Mouse (Mus musculus) right cerebral cortex, postnatal 10 days (tissue): ENCODE data around the gene Erp29.
A peak's percentile ranks its signal among the peaks of the same experiment; 100 is the strongest.

Experiments used
- DNase-seq, 2 experiments: peaks; one replicate each; pipeline ENCODE4 v3.0.0; 2021; ENCODE audit warnings: low spot score in 2 of 2

Erp29 gene

DNA sequence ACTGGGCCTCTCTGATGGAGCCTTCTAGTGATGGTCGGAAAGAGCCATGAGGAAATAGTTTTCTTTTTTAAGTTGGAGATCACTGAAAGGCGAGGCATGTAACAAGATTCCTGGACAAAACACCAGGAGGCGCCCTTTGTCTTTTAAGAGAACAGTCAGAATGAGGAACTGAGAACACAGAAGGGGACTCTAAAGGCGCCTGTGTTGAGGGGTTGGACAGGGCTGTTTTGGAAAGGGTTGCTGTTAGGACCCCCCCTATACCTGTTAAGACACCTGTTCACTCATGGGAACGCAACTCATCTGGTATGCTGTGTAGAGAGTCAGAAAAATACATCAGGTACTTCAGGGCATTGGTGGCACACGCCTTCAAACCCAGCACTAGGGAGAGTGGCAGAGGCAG, 2.3 kb downstream of the Erp29 start:
- DNase-seq = peak; percentile 48 to 59

DNA sequence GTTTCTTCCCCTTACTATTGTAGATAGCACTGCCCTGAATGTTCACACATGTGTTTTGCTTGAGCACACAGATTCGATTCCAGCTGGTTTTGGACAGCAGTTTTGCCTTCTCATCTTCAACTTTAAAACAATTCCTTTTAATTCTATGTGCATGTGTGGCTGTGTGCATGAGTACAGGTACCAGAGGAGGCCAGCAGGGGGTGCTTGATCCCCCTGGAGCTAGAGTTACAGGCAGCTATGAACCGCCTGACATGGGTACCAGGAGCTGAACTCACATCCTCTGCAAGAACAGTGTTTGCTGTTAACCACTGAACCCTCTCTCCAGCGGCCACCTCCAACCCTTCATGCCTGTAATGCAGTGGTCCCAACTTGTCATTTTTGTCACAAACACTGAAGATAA, 3.9 kb downstream of the Erp29 start:
- no peak for DNase-seq

DNA sequence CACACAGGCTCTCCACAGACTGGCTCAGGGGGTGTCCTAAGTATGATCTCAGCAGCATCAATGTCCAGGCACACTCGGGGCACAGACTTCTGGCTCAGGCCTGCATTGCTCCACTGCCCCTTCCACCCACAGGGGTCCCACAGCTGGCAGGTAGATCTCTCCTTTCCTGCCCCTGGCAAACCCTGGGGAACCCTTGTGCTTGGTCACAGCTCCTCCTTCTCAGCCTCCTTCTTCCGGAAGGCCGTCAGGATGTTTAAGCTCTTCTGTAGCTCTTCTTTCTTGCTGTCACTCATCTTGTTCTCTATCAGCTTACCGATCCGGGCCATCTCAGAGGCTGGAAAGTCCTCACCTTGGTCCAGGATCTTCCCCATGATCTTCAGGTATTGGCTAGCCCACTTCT, 7.4 kb downstream of the Erp29 start:
- no peak for DNase-seq

- DNase-seq = peak; percentile 74
These were observed 8.8 kb downstream of the Erp29 start for GRCm38 (mm10) chr5:121443548-121443947.

DNA sequence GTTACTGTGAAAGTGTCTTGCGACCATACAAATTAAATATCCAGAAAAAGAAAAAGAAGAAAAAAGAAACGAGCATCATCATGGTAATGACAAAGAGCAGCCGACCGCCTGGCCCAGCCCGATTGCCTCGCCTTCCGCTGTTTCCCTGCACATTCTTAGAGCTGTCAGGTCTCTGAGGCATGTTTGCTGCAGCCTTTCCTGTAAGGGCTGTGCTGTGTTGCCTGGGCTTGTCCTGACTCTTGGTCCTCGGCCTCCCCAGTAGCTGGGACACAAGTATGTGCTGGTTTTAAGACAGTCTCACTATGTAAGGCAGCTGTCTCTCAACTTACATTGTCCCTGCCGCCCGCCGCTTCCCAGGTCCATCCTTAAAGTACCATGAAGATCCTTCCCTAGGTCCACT, 13.6 kb downstream of the Erp29 start:
- DNase-seq = no peak

DNA sequence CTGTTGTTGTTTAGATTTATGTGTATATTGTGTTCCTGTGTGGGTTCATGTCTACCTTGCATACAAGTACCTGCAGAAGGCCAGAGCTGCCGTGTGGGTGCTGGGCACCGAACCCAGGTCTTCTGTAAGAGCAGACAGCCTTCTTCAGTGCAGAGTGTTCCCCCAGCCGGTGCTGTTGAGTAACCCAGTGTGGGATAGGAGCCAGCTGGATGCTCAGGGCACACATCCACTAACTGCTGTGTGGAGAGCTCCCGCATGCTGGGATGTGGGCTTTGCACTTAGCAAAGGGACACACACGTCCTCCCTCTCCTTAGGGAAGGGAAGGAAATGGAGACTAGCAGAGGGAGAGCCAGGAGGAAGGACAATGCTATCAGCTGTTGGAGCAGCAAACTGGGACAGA, 14.2 kb downstream of the Erp29 start:
- no peak for DNase-seq

- no peak for DNase-seq
These were observed 23.4 kb downstream of the Erp29 start for GRCm38 (mm10) chr5:121428954-121429353.

DNA sequence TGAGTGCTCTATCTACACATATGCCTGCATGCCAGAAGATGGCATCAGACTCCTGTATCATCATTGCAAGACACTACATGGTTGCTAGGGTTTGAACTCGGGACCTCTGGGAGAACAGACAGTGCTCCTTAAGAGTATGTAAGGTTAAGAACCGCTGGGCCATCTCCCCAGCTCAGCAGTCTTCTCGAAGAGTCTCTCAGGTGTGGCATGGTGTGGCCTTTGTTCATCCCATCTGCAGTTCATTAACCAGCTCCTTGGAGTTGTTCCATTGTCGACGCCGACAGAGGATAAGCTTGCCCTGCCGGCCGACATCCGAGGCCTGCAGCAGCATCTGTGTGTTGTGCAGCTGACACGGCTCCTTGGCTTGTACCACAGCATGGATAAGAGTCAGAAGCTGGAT, 29.0 kb downstream of the Erp29 start:
- no peak for DNase-seq

DNA sequence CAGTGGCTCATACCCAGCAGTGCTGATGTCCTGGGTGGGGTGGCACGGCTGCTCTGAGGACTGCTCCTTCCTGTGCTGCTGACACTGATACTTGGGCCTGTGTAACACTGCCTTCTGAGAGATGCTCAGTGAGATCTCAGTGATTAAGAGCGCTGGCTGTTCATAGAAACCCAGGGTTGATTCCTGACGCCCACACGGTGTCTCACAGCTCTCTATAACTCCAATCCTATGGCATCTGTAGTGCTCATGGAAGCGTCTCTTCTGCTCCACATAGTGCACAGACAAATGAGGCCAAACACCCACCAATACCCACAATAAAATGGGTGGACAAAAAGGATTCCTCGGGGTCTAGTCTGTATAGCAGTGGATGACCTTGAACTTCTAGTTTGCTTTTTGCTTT, 29.5 kb downstream of the Erp29 start:
- DNase-seq = no peak

DNA sequence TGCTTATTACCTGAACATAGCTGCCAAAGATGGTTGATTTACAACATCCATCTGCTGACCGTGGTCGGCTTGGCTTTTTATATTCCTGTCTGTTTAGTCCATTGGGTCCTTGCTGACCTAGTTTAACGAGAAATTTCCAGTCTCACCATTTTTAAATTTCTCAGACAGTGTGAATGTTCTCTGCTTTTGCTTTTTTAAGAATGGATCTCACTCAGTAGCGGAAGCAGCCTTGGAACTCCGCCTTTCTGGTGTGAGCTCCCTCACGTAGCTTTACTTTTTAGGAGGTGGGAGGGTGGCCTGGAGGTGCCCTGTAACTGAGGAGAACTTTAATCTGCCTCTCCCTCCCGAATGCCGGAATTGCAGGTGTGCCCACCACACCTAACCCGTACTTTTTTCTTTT, 31.6 kb downstream of the Erp29 start:
- DNase-seq = no peak

- DNase-seq = no peak
These were observed 41.3 kb downstream of the Erp29 start for GRCm38 (mm10) chr5:121410975-121411374.

DNA sequence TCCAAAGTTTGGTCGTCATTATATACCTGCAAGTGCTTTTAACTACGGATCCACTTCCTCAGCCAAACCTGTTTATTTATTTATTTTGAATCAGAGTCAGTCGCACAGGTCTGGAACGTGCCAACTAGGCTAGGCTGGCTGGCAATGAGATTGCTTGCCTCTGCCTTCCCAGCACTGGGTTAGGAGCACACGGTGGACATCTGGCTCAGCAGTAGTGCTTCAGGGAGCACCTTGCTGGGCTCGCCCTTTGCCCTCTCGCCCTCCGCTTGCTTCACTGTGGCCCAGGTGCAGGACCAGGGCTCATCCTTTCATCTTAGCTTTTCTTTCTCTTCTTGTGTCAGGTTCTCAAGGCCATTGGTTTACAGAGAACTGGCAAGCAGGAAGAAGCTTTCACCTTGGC, 44.5 kb downstream of the Erp29 start:
- DNase-seq = no peak

DNA sequence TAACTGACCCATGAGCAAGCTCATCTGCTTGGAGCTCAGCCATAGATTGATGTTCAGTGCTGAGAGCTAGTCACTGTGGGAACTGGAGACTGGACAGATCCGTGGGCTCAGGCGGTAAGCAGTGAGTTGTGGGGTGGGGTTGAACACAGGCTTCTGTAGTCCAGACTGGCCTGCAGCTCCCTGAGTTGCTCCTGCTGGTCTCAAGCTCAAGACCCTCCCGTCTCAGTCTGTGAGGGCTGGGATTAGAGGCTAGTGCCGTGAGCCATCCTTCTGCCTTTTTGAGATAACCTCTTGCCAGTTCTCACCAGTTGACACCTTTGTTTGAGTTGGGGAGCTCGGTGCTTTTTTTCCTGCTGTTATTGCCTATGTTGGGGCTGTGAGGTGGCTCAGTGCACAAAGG, 51.5 kb downstream of the Erp29 start:
- no peak for DNase-seq

DNA sequence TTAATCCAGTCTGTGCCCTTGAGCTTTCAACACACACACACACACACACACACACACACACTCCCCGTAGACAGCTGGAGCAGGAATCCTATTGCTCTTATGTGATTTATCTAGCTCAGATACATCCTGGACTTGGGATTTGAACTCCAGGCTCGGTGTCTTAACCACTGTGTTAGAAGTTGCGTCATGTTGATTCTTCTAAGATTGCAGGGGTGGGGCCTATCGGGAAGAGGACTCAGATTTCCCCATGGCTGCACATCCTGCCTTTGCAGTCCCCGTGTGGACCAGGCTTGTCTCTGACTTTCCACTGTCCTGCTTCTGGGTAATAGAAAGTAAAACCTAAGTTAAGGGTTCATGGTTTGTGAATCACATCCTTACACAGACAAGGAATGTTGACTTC, 52.2 kb downstream of the Erp29 start:
- DNase-seq = no peak

- DNase-seq = no peak
These were observed 52.8 kb downstream of the Erp29 start for GRCm38 (mm10) chr5:121399540-121399939.

- DNase-seq = no peak
These were observed 53.3 kb downstream of the Erp29 start for GRCm38 (mm10) chr5:121398965-121399462.

GRCm38 (mm10) chr5:121398146-121398964, 54.0 kb downstream of the Erp29 start:
- DNase-seq = peak; percentile 60 to 63

DNA sequence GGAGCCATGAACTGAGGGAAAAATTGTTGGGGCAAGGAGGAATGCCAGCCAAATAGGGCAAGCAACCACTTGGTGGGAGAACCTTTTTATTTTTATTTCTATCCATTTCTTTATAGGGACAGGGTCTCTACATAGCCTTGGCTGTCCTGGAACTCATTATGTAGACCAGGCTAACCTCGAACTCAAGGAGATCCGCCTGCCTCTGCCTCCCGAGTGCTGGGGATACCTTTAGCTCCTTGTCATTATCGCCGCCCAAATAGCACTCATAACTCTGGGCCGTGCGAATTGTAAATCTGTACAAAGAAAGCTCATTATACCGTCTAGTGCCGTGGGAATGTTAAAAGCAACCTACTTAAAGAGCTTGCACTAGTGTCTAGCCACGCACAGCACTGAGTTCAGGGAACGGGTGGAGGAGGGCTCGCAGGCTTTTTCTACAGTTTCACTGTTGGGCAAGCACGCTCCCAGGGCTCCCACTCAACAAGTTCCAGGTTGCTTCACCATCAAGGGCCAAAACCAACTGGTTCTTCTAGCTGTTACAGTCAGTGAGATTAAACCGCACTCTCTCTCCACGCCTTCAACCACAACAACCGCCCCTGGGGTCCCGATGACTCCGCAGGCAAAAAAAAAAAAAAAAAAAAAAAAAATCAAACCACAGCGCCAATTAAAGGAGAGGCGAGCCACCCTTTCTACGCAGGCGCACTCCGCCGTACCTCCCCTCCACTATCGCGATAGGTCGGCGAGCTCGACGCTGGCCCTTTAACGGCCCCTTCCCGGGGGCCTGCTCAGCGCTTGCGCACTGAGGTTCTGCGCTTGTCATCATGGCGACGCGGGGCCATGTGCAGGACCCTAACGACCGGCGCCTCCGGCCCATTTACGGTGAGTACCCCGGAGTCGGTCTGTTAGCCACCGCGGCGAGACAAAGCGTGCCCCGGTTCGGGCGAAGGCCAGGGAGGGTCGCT, 54.8 kb downstream of the Erp29 start, which contains the start of gene Naa25:
Gene Naa25, plus strand, starts transcription at position 750 of the 959 bp plus-strand sequence.
- peak; percentile 97 to 98 for DNase-seq

DNA sequence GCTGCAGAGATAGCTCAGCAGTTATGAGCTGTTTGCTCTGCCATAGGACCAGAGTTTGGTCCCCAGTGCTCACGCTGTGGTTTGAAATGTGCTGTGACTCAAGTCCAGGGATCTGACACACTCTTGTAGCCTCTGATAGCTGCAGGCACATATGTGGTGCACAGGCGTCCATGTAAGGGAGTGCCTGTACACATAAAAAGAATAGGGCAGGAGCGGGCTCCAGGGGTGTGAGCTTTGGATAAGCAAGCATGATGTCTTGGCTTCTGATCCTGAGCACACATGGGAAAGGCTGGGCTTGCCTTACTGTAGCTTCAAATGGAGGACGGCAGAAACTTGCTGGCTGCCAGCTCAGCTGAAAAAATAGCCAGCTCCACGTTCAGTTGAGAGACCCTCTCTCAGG, 56.7 kb downstream of the Erp29 start:
- no peak for DNase-seq

DNA sequence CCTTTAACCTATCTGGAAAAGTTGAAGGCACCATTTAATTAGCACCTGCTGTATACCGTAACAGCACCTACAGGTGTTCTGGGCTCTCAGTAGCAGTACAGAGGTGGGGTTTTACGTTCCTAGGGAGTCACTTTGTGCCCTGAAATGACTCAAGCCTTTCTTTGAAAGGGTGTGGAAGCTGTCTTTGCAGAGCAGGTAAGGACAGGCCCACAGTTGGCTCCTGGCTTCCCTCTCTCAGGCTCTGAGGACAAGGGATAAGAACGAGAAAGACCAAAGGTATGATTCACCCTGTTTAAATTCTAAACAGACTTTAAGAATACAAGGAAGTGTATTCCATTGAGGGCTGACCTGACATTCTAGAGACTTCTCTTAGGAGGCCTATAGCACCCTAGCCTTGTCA, 58.9 kb downstream of the Erp29 start:
- no peak for DNase-seq

DNA sequence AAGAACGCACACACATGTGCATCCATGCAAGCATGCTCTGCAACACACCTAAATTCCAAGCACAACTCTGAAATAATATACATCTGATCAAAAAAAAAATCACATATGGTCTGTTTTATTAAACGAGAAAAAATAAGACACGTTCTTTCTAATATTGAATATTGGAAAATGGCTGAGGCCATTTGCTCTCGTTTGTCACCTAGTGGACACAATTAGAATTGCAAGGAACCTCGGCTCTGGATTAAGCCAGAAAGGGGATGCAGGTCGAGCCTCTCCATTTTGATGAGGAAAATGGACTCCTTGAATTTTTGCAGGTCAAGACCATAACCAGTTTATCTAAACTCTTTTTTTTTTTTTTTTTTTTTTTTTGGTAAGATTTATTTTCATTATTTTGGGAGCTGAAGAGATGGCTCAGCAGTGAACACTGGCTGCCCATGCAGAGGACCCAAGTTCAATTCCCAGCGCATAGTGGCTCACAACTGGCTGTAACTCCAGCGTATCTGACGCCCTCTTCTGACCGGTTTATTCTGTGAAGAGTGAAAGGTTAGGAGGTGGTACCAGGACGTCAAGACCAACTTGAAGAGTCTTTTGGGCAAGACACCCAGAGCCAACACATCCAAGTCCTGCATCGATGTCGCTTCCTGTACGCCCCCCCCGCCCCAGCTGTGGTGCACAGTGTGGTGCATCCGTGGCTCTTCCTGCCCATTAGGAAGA, 59.5 kb downstream of the Erp29 start:
- DNase-seq = peak in 1 of 2 experiments; percentile 50

DNA sequence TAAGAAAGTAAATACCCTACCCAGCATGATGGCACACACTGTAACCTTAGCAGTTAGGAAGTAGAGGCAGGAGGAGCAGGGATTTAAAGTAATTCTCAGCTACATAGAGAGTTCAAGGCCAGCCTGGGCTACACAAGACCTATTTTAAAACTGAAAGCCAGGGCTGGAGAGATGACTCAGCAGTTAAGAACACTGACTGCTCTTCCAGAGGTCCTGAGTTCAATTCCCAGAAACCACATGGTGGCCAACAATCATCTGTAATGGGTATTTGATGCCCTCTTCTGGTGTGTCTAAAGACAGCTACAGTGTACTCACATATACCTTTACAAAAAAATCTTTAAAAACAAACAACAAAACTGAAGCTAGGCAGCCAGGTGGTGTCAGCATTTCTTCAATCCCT, 62.6 kb downstream of the Erp29 start:
- no peak for DNase-seq
